Mouse (Mus musculus) embryo, embryonic 11.5 days (tissue): Measurements from ENCODE around the gene Slc37a1.

Experiments used
- DNase-seq: peaks from one replicate; pipeline ENCODE4 v3.0.0-alpha.2; 2012; ENCODE audit warnings: low read depth, low spot score

The Slc37a1 gene

GRCm38 (mm10) chr17:31400294-31400693 lies 113.7 kb downstream of the Slc37a1 start:
- no peak for DNase-seq
